Mouse (Mus musculus): Measurements from ENCODE around the gene Nav1.

DNA sequence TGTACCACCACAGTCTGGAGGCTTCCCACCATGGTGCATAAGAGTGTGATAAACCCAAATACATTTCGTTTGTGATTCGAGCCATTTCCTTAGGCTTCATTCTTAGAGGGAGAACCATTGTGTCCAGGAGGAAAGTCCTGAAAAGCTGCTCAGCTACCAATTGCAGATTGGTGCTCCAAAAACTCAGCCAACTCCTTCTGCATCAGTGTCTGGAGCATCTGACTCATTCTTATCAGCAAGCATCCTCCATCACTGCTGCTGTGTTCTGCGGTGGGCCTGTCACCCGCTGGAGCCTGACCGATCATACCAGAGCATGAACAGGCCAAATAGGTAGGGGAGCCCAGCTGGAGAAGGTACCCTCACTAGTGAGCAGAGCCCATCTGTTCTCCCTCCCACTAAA is 16.0 kb upstream of the Nav1 start:
- TF ChIP-seq CTCF (IDR thresholded peaks at IDR 0.05; ENCODE audit: low read depth, low read length) = no peak
- TF ChIP-seq POLR2A (IDR thresholded peaks at IDR 0.05; ENCODE audit: extremely low read depth, insufficient read depth, low read length) = no peak

All from liver, adult 2 months (tissue).